In genomic region chr11:95077956-95078355, GRCm38 (mm10) we compare ENCODE assay signal across 19 mouse cellular contexts. TPM values are rescaled to one million over a fixed set of nuclear protein-coding genes. Genes with fewer than 3 reads are reported as not detected.
DNase-seq lines count a peak whose midpoint lies in the region; ATAC-seq and TF ChIP-seq lines count a peak whose summit lies in the region.
"Had no signal": no experiment of that assay in that cellular context is flagged by ENCODE, and none has a peak within 500 bp of the region (broad histone marks: within the 10 kb centered on the region; RNA-seq: fewer than 3 reads in every experiment).

No protein-coding gene starts in this region.

- no peaks in the 10 kb centered on the region for H3K36me3 ChIP-seq in hindbrain, embryonic 13.5 days
- no peaks in the 10 kb centered on the region for H3K36me3 ChIP-seq in hindbrain, embryonic 12.5 days
- no peaks in the 10 kb centered on the region for H3K36me3 ChIP-seq in lung, embryonic 15.5 days
- no peaks in the 10 kb centered on the region for H3K36me3 ChIP-seq in stomach, embryonic 14.5 days (ENCODE audit: control insufficient read depth, insufficient read depth, low read length)
- H3K36me3 ChIP-seq: embryonic facial prominence, embryonic 12.5 days; neural tube, embryonic 13.5 days had no signal

- WGBS in hindbrain, embryonic 13.5 days = 70% methylated on average over 7 of the region's 7 CpGs
- 60% methylated on average over 7 of the region's 7 CpGs for WGBS in hindbrain, embryonic 12.5 days
- WGBS in lung, embryonic 15.5 days = 44% methylated on average over 7 of the region's 7 CpGs
- WGBS in stomach, embryonic 14.5 days = 49% methylated on average over 7 of the region's 7 CpGs

- peaks cover 36% of the 10 kb centered on the region for H3K4me1 ChIP-seq in hindbrain, embryonic 13.5 days (replicated peaks)
- peaks cover 24% of the 10 kb centered on the region for H3K4me1 ChIP-seq in hindbrain, embryonic 12.5 days
- H3K4me1 ChIP-seq in lung, embryonic 15.5 days = peaks cover 77% of the 10 kb centered on the region
- H3K4me1 ChIP-seq in stomach, embryonic 14.5 days (ENCODE audit: control insufficient read depth, insufficient read depth, low read length) = peaks cover 50% of the 10 kb centered on the region

- no peak overlapping the region for H3K27ac ChIP-seq in hindbrain, embryonic 13.5 days
- no peak overlapping the region for H3K27ac ChIP-seq in hindbrain, embryonic 12.5 days
- H3K27ac ChIP-seq in lung, embryonic 15.5 days = no peak overlapping the region
- no peak overlapping the region for H3K27ac ChIP-seq in stomach, embryonic 14.5 days (ENCODE audit: low read length)
- H3K27ac ChIP-seq: embryonic facial prominence, embryonic 12.5 days; forebrain, embryonic 13.5 days; neural tube, embryonic 13.5 days had no signal

- H3K4me3 ChIP-seq in hindbrain, embryonic 13.5 days = peak overlapping the region; percentile 72; the same call in 1 of the 2 replicates
- H3K4me3 ChIP-seq in hindbrain, embryonic 12.5 days = no peak overlapping the region
- H3K4me3 ChIP-seq in lung, embryonic 15.5 days = no peak overlapping the region
- no peak overlapping the region for H3K4me3 ChIP-seq in stomach, embryonic 14.5 days (ENCODE audit: low read depth, low read length)

- no peak overlapping the region for H3K9ac ChIP-seq in hindbrain, embryonic 13.5 days
- no peak overlapping the region for H3K9ac ChIP-seq in hindbrain, embryonic 12.5 days
- no peak overlapping the region for H3K9ac ChIP-seq in lung, embryonic 15.5 days
- no peak overlapping the region for H3K9ac ChIP-seq in stomach, embryonic 14.5 days (replicated peaks; ENCODE audit: low read depth, low read length)
- H3K9ac ChIP-seq: embryonic facial prominence, embryonic 12.5 days; forebrain, embryonic 13.5 days had no signal

- TF ChIP-seq CTCF in brain, embryonic 14.5 days (IDR thresholded peaks at IDR 0.05; ENCODE audit: borderline replicate concordance, extremely low read depth, insufficient read depth, insufficient read length) = 0 out of 2 replicates have a peak, but pooled peaks have one; percentile 5

- H3K4me2 ChIP-seq in hindbrain, embryonic 13.5 days = no peak overlapping the region
- no peak overlapping the region for H3K4me2 ChIP-seq in hindbrain, embryonic 12.5 days (replicated peaks)
- peak overlapping the region; percentile 81 for H3K4me2 ChIP-seq in lung, embryonic 15.5 days
- 0 out of 2 replicates have a peak overlapping the region, but pooled peaks have one; percentile 6 for H3K4me2 ChIP-seq in stomach, embryonic 14.5 days (replicated peaks; ENCODE audit: low read depth, low read length)

- H3K9me3 ChIP-seq in hindbrain, embryonic 13.5 days = no peaks in the 10 kb centered on the region
- H3K9me3 ChIP-seq in hindbrain, embryonic 12.5 days (replicated peaks) = no peaks in the 10 kb centered on the region
- H3K9me3 ChIP-seq in lung, embryonic 15.5 days = no peaks in the 10 kb centered on the region
- no peaks in the 10 kb centered on the region for H3K9me3 ChIP-seq in stomach, embryonic 14.5 days (ENCODE audit: control insufficient read depth, low read depth, low read length)
- H3K9me3 ChIP-seq: embryonic facial prominence, embryonic 12.5 days; forebrain, embryonic 13.5 days; neural tube, embryonic 13.5 days had no signal

- no peak for ATAC-seq in hindbrain, embryonic 13.5 days (ENCODE audit: low FRiP score)
- ATAC-seq in hindbrain, embryonic 12.5 days (ENCODE audit: low FRiP score) = no peak
- ATAC-seq in lung, embryonic 15.5 days (ENCODE audit: borderline replicate concordance, extremely low read depth, low FRiP score, low TSS enrichment) = no peak
- no peak for ATAC-seq in stomach, embryonic 14.5 days (ENCODE audit: insufficient number of reproducible peaks, insufficient read depth, low FRiP score, low read depth)
- ATAC-seq: forebrain, embryonic 13.5 days had no signal

- H3K27me3 ChIP-seq in hindbrain, embryonic 13.5 days = peaks cover 65% of the 10 kb centered on the region
- H3K27me3 ChIP-seq in hindbrain, embryonic 12.5 days = peaks cover 59% of the 10 kb centered on the region
- peaks cover 30% of the 10 kb centered on the region for H3K27me3 ChIP-seq in lung, embryonic 15.5 days
- no peaks in the 10 kb centered on the region for H3K27me3 ChIP-seq in stomach, embryonic 14.5 days (ENCODE audit: control insufficient read depth, insufficient read depth, low read length)

- no peak for DNase-seq in lung, postnatal 36 days
- DNase-seq in brain, embryonic 14.5 days (ENCODE audit: low read depth) = no peak
- DNase-seq in layer of hippocampus, postnatal 36 days = no peak
- no peak for DNase-seq in frontal cortex, postnatal 10 days (ENCODE audit: low spot score in 2 of 2)
- DNase-seq: adrenal gland, adult 8-10 months; cerebellum, adult 11 months; gastrocnemius, postnatal 36 days; heart, postnatal 10 days; kidney, postnatal 25 days; thymus, postnatal 36 days had no signal

- TF ChIP-seq POLR2A in brain, embryonic 14.5 days (IDR thresholded peaks at IDR 0.05; ENCODE audit: borderline replicate concordance, extremely low read depth, insufficient read depth, insufficient read length, poor library complexity, severe bottlenecking) = no peak

RNA-seq across cellular contexts. Expression of gene Itga3, which starts 1.4 kb away (rescaled TPM):
- 10.3 and 11.4 TPM in 2 replicates for polyA plus RNA-seq in hindbrain, embryonic 13.5 days (2015; fragmentation: Nextera tagmentation; extraction: Ambion mirVana)
- 8.0 and 9.0 TPM in 2 replicates for polyA plus RNA-seq in hindbrain, embryonic 12.5 days (2016; fragmentation: Nextera tagmentation; extraction: Ambion mirVana)
- 27.0 and 27.3 TPM in 2 replicates for polyA plus RNA-seq in lung, embryonic 15.5 days (2015; fragmentation: Nextera tagmentation; extraction: Ambion mirVana)
- 23.4 and 29.3 TPM in 2 replicates for polyA plus RNA-seq in brain, embryonic 14.5 days (2012; rRNA removed)
- 21.5 and 23.3 TPM in 2 replicates for polyA plus RNA-seq in stomach, embryonic 14.5 days (2014; fragmentation: Nextera tagmentation; extraction: Ambion mirVana)
- 10 to 100 TPM; 12.1 to 14.0 TPM for total RNA-seq in layer of hippocampus, postnatal 36 days (2021)

RNA-seq across cellular contexts. Expression of gene Pdk2, which starts 36.8 kb away (rescaled TPM):
- polyA plus RNA-seq in hindbrain, embryonic 13.5 days (2015; fragmentation: Nextera tagmentation; extraction: Ambion mirVana) = 24.2 and 25.5 TPM in 2 replicates
- polyA plus RNA-seq in hindbrain, embryonic 12.5 days (2016; fragmentation: Nextera tagmentation; extraction: Ambion mirVana) = 22.5 and 25.6 TPM in 2 replicates
- polyA plus RNA-seq in lung, embryonic 15.5 days (2015; fragmentation: Nextera tagmentation; extraction: Ambion mirVana) = 27.8 and 30.9 TPM in 2 replicates
- 17.9 and 26.1 TPM in 2 replicates for polyA plus RNA-seq in brain, embryonic 14.5 days (2012; rRNA removed)
- 34.1 and 35.8 TPM in 2 replicates for polyA plus RNA-seq in stomach, embryonic 14.5 days (2014; fragmentation: Nextera tagmentation; extraction: Ambion mirVana)
- 100 to 1,000 TPM; 118 to 121 TPM for total RNA-seq in layer of hippocampus, postnatal 36 days (2021)
- total RNA-seq: CH12.LX had no signal

RNA-seq across cellular contexts. Expression of gene Dlx3, which starts 42.0 kb away (rescaled TPM):
- polyA plus RNA-seq in hindbrain, embryonic 13.5 days (2015; fragmentation: Nextera tagmentation; extraction: Ambion mirVana) = 0.44 and 0.49 TPM in 2 replicates
- polyA plus RNA-seq in hindbrain, embryonic 12.5 days (2016; fragmentation: Nextera tagmentation; extraction: Ambion mirVana) = 4.7 and 7.3 TPM in 2 replicates
- polyA plus RNA-seq in lung, embryonic 15.5 days (2015; fragmentation: Nextera tagmentation; extraction: Ambion mirVana) = 0.23 and 0.50 TPM in 2 replicates
- polyA plus RNA-seq in brain, embryonic 14.5 days (2012; rRNA removed) = 0.26 and 0.92 TPM in 2 replicates
- polyA plus RNA-seq in stomach, embryonic 14.5 days (2014; fragmentation: Nextera tagmentation; extraction: Ambion mirVana) = 3.1 and 4.5 TPM in 2 replicates
- total RNA-seq in layer of hippocampus, postnatal 36 days (2021) = not detected
- total RNA-seq: adrenal gland, adult 8-10 months; gastrocnemius, postnatal 36 days; heart, postnatal 10 days; left cerebral cortex, adult 18-20 months had no signal
- polyA plus RNA-seq: forebrain, embryonic 13.5 days had no signal

Comparison
In these comparisons a context has a peak if more than half of its experiments do, and no peak if none do; other contexts are left out.
1. H3K4me2 ChIP-seq: peak in lung, embryonic 15.5 days (single experiment) and stomach, embryonic 14.5 days (single experiment); none in hindbrain, embryonic 13.5 days (single experiment) and hindbrain, embryonic 12.5 days (single experiment).